Mouse (Mus musculus) ovary, adult 2 months (tissue): ENCODE measurements around the gene Mmp1b. TPM values are rescaled to one million over a fixed set of nuclear protein-coding genes. Genes with fewer than 3 reads are reported as not detected.

ENCODE experiments used
- polyA plus RNA-seq: library from polyadenylated mRNA; depleted of rRNA; stranded (reverse); fragments of >200 nt; gene quantifications from 2 replicates; pipeline ENCODE4 v1.2.3, GENCODE M21; 2012; rRNA removed

Gene Mmp1b
- polyA plus RNA-seq: not detected in 2 replicates

GRCm38 (mm10) chr9:7387947-7388346, at the start of gene Mmp1b:
TSS of gene Mmp1b (minus strand) at chr9:7388047.

GRCm38 (mm10) chr9:7344107-7344506, 43.7 kb downstream of the Mmp1b start, which contains the start of gene Mmp12:
TSS of gene Mmp12 (plus strand) at chr9:7344381.

Other genes starting within 250 kb of the Mmp1b start
- gene Dync2h1, start 203.6 kb downstream of the Mmp1b start, polyA plus RNA-seq: 1.1 and 1.4 TPM in 2 replicates
- gene Dcun1d5, start 203.5 kb downstream of the Mmp1b start, polyA plus RNA-seq: 38.5 and 51.8 TPM in 2 replicates
- 0.12 and 0.19 TPM in 2 replicates for gene Mmp13, start 115.5 kb downstream of the Mmp1b start, polyA plus RNA-seq
- 0.80 and 0.81 TPM in 2 replicates for gene Mmp12, start 43.7 kb downstream of the Mmp1b start, polyA plus RNA-seq
- 0.90 and 1.4 TPM in 2 replicates for gene Mmp3, start 57.8 kb upstream of the Mmp1b start, polyA plus RNA-seq
- 0.11 and 0.63 TPM in 2 replicates for gene Mmp10, start 114.3 kb upstream of the Mmp1b start, polyA plus RNA-seq
- 0.61 and 0.70 TPM in 2 replicates for gene Mmp8, start 170.4 kb upstream of the Mmp1b start, polyA plus RNA-seq
- gene Mmp27, start 183.3 kb upstream of the Mmp1b start, polyA plus RNA-seq: 0.18 TPM in 1 of 2 replicates, not detected in the other
- gene Mmp20, start 240.2 kb upstream of the Mmp1b start, polyA plus RNA-seq: not detected in 2 replicates